Mouse (Mus musculus) left cerebral cortex, postnatal 36 days (tissue): ENCODE data around the gene Gucy1b2. TPM values are rescaled to one million over a fixed set of nuclear protein-coding genes. Genes with fewer than 3 reads are reported as not detected.

Source experiments
- DNase-seq, 2 experiments: peaks; one replicate each; pipeline ENCODE4 v3.0.0; 2021 to 2022; ENCODE audit warnings: low spot score in 2 of 2, mixed read lengths in 1 of 2
- intact Hi-C: fragments of 180-260 bp; cut with DNase I; formaldehyde crosslinking; loops from one replicate; pipeline ENCODE4 v1.15.1; 2025
- total RNA-seq, 2 experiments: library from RNA; stranded (reverse); gene quantifications; 2 replicates each; pipeline ENCODE4 v1.2.3; 2021

The Gucy1b2 gene
- total RNA-seq: under 1 TPM; 0.32 to 0.41 TPM

GRCm38 (mm10) chr14:62456239-62456747 lies at the start of gene Gucy1b2:
Gene Gucy1b2 (minus strand): TSS chr14:62456289.
- intact Hi-C loops: loop anchor here (2.0 to 10.0 kb wide), 5 partner anchors 123 to 1121 kb away; no protein-coding TSS in a partner anchor

GRCm38 (mm10) chr14:62497391-62497790 lies 41.3 kb upstream of the Gucy1b2 start:
- intact Hi-C loops: no loop called here
- no peak for DNase-seq

More at GRCm38 (mm10) chr14:62456239-62456747, at the start of gene Gucy1b2:
- no peak for DNase-seq

GRCm38 (mm10) chr14:62496501-62496900 lies 40.4 kb upstream of the Gucy1b2 start:
- intact Hi-C loops: no loop called here
- no peak for DNase-seq

- DNase-seq: peak in 1 of 2 experiments; percentile 39
- intact Hi-C loops: loop anchor here (2.0 kb wide), 1 partner anchor 113 kb away; no protein-coding TSS in a partner anchor
Observed at GRCm38 (mm10) chr14:62493456-62493855, 37.4 kb upstream of the Gucy1b2 start.

GRCm38 (mm10) chr14:62492196-62492850 lies 36.2 kb upstream of the Gucy1b2 start:
- intact Hi-C loops: loop anchor here (2.0 kb wide), 1 partner anchor 114 kb away; no protein-coding TSS in a partner anchor
- peak; percentile 60 to 67 for DNase-seq

DNA sequence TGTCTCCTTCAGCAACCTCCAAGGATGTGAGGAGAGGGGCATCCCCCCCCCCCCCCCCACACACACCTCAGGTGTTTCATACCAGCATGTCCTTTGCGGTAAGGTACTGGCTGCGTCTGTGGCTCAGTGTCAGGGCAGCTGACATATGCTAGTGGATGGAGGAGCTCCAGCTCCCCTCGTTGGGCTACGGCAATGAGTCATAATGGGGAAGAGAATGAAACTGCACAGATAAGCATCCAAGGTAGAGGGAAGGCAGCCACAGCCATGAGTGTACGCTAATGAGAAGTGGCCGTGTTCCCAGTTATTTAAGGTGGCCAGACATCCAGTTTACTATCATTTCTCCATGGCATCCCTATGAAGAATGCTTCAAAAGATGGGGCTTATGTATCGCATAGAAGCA lies 32.2 kb upstream of the Gucy1b2 start:
- intact Hi-C loops: no loop called here
- no peak for DNase-seq

GRCm38 (mm10) chr14:62481381-62481780 lies 25.3 kb upstream of the Gucy1b2 start:
- no peak for DNase-seq
- intact Hi-C loops: no loop called here

DNA sequence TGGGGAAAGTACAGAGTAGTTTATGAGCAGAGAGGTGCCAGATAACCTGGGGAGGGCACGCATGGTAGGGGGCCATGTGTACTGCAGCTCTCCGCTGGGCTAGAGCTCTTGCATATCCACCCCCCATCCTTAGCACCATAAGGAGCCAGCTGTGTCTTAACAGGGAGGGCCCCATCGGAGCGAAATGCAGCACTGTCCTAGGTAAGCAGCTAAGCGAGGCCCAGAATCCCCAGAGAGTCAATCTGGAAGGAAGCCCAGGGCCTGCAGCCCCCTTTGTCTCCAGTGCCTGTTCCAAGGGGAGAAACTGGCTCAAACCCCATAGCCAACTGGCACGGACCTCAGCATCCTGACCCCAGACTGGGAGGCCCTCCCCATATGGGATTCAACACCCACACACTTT lies 23.3 kb upstream of the Gucy1b2 start:
- intact Hi-C loops: no loop called here
- no peak for DNase-seq

DNA sequence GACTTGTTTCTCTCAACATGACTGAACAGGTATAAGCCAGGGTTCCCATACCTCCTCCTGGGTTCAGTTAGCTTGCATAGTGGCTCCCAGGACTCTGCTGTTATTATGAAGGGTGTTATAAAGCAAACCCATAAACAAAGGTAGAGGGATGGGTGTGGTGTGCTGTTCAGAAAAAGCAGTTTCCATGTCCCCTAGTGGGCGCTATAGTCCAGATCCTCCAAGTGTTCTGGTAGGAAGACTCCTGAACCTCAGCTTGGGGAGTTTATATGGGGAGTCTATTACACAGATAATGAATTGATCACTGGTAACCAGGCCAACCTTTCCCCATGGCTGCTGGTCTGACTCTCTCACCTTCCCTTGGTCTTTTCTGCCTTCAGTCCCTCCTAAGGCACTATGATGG lies 18.4 kb upstream of the Gucy1b2 start:
- intact Hi-C loops: no loop called here
- DNase-seq: no peak

DNA sequence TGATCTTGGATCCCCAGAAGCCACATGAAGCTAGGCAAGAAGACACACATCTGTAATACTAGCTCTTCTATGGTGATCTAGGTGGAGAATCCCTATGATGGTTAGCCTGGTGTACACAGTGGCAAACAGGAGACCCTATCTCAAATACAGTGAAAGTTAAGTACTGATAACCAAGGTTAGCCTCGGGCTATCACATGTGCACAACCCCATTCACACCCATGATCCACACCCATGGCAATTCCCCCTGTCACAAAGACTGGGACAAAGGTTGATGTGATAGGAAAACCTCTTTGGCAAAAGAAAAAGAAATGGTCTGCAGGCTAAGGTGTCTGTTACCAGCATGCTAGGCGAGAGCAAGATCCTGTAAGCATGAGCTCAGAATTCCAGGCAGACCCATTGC lies 16.0 kb upstream of the Gucy1b2 start:
- intact Hi-C loops: no loop called here
- DNase-seq: no peak

DNA sequence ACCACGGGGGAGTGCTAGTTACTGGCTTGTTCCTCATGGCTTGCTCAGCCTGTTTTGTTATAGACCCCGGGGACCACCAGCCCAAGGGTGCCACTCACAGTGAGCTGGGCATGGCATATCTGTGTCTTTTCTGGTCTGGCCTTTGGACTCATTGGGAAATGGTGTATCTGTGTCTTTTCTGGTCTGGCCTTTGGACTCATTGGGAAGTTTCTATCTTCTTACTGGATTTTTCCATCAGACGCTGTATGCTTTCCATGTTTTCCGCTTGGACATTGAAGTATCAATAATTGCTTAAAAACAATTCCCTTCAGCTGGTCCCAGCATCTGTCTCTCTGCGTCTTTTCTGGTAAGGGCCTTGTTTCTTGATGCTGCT lies 12.7 kb upstream of the Gucy1b2 start:
- no peak for DNase-seq
- intact Hi-C loops: no loop called here

GRCm38 (mm10) chr14:62468119-62468752 lies 12.1 kb upstream of the Gucy1b2 start:
- no peak for DNase-seq
- intact Hi-C loops: no loop called here

- peak in 1 of 2 experiments; percentile 14 for DNase-seq
- intact Hi-C loops: no loop called here
Observed at GRCm38 (mm10) chr14:62464966-62465365, 8.9 kb upstream of the Gucy1b2 start.

DNA sequence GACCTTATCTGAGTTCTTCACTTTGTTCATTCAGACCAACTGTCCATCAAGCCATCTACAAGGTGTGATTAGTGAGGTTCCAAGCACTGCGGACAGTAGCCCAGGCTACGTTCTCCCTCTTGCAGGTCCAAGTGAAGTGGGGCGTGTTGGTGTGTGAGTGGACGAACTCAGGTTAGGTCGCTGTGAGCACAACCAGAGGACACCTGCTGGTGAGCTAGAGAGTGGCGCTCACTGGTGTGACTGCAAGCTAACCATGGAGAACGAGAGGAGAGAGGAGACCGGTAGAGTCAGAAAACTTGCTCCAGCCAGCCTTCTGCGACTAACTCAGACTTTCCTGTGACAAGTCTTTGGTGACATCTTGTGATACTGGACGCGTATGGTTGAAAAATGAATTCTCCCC lies 3.5 kb upstream of the Gucy1b2 start:
- intact Hi-C loops: loop anchor here (2.0 to 10.0 kb wide), 3 partner anchors 425 to 1125 kb away; no protein-coding TSS in a partner anchor
- no peak for DNase-seq

GRCm38 (mm10) chr14:62457420-62458181 lies 1.5 kb upstream of the Gucy1b2 start:
- DNase-seq: peak; percentile 84 to 90
- intact Hi-C loops: loop anchor here (2.0 to 10.0 kb wide), 6 partner anchors 125 to 1123 kb away; no protein-coding TSS in a partner anchor

DNA sequence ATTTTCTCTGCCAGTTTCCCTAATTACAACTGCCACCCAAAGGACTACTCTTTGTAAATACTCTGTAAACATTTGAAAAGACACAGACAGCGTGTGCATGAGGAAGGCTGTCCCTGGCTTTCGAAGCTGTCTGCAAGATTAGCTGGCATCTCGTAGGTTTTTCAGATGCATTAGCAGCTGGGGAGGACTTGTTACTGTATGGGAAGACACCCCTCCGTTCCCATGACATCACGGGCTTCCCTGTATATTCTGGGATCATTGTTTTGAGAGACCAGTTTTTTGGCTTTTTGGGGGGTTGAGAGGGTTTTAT lies 564 bp downstream of the Gucy1b2 start:
- no peak for DNase-seq
- intact Hi-C loops: loop anchor here (10.0 kb wide), 2 partner anchors 421 to 1121 kb away; no protein-coding TSS in a partner anchor

- no peak for DNase-seq
- intact Hi-C loops: loop anchor here (10.0 kb wide), 2 partner anchors 420 to 1120 kb away; no protein-coding TSS in a partner anchor
Observed at GRCm38 (mm10) chr14:62454760-62455569, 1.1 kb downstream of the Gucy1b2 start.

DNA sequence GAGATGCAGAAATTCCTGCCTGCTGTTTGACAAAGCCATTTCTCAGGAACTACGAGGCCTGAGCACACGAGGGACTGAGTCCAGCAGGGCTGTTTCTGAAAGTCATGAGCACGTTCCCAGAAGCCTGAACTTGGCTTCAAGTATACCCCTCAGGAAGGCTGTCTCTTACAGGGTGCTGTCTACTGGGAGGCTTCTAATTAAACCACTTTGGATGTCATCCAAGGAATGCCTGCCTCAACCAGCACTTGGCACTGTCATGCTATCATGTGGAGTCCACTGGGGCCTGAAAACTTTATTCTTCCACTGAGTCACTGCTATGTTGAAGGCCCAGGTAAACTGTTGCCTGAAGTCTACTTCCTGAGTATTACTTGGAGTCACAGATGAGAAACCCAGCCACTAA lies 2.0 kb downstream of the Gucy1b2 start:
- intact Hi-C loops: loop anchor here (10.0 kb wide), 2 partner anchors 419 to 1119 kb away; no protein-coding TSS in a partner anchor

GRCm38 (mm10) chr14:62453276-62453675 lies 2.8 kb downstream of the Gucy1b2 start:
- intact Hi-C loops: loop anchor here (10.0 kb wide), 2 partner anchors 418 to 1118 kb away; no protein-coding TSS in a partner anchor
- DNase-seq: no peak

More for the DNA sequence above, 2.0 kb downstream of the Gucy1b2 start:
- DNase-seq: no peak
